Mouse (Mus musculus): ENCODE data around the gene Tspan4. TPM values are rescaled to one million over a fixed set of nuclear protein-coding genes. Genes with fewer than 3 reads are reported as not detected.

Tspan4 gene
- polyA plus RNA-seq, 1 experiment from 2014 or later: 39.7 TPM

GRCm38 (mm10) chr7:141471236-141471635 lies 3.8 kb upstream of the Tspan4 start:
- peaks cover 22% of the 10 kb centered on the region for H3K4me1 ChIP-seq (replicated peaks; ENCODE audit: control insufficient read depth, insufficient read depth, low read length)
- 86% methylated on average over 1 of the region's 1 CpGs for WGBS
- H3K27me3 ChIP-seq (replicated peaks; ENCODE audit: control insufficient read depth, insufficient read depth, low read length): no peaks in the 10 kb centered on the region
- no peak overlapping the region for H3K4me3 ChIP-seq (ENCODE audit: low read depth, low read length)
- H3K9ac ChIP-seq (ENCODE audit: low read depth, low read length): no peak overlapping the region
- ATAC-seq: no peak
- no peak overlapping the region for H3K27ac ChIP-seq (ENCODE audit: low read depth, low read length)
- H3K9me3 ChIP-seq (ENCODE audit: control insufficient read depth): no peaks in the 10 kb centered on the region
- no peak overlapping the region for H3K4me2 ChIP-seq (replicated peaks; ENCODE audit: low read depth)
- H3K36me3 ChIP-seq (ENCODE audit: control insufficient read depth, insufficient read depth): peaks cover 31% of the 10 kb centered on the region
- TF ChIP-seq CTCF (IDR thresholded peaks at IDR 0.05; ENCODE audit: low read depth): no peak

- no peak for TF ChIP-seq CTCF (IDR thresholded peaks at IDR 0.05; ENCODE audit: low read depth)
- H3K27me3 ChIP-seq (replicated peaks; ENCODE audit: control insufficient read depth, insufficient read depth, low read length): no peaks in the 10 kb centered on the region
- H3K4me2 ChIP-seq (replicated peaks; ENCODE audit: low read depth): no peak overlapping the region
- no peak for ATAC-seq
- no peak overlapping the region; the same call in 1 of the 2 replicates for H3K27ac ChIP-seq (ENCODE audit: low read depth, low read length)
- no peaks in the 10 kb centered on the region for H3K9me3 ChIP-seq (ENCODE audit: control insufficient read depth)
- H3K4me1 ChIP-seq (replicated peaks; ENCODE audit: control insufficient read depth, insufficient read depth, low read length): peaks cover 23% of the 10 kb centered on the region
- 68% methylated on average over 6 of the region's 6 CpGs for WGBS
- H3K4me3 ChIP-seq (ENCODE audit: low read depth, low read length): no peak overlapping the region
- no peak overlapping the region for H3K9ac ChIP-seq (ENCODE audit: low read depth, low read length)
- H3K36me3 ChIP-seq (ENCODE audit: control insufficient read depth, insufficient read depth): peaks cover 31% of the 10 kb centered on the region
Observed at GRCm38 (mm10) chr7:141472226-141472625, 2.8 kb upstream of the Tspan4 start.

- WGBS: 82% methylated on average over 6 of the region's 6 CpGs
- Histone ChIP-seq H3K4me1 (replicated peaks; ENCODE audit: control insufficient read depth, insufficient read depth, low read length) (peaks cover 23% of the 10 kb centered on the region), H3K4me2 (replicated peaks; ENCODE audit: low read depth) (no peak overlapping the region), H3K27ac (ENCODE audit: low read depth, low read length) (no peak overlapping the region), H3K9ac (ENCODE audit: low read depth, low read length) (no peak overlapping the region), H3K9me3 (ENCODE audit: control insufficient read depth) (no peaks in the 10 kb centered on the region), H3K27me3 (replicated peaks; ENCODE audit: control insufficient read depth, insufficient read depth, low read length) (no peaks in the 10 kb centered on the region), H3K36me3 (ENCODE audit: control insufficient read depth, insufficient read depth) (peaks cover 31% of the 10 kb centered on the region), H3K4me3 (ENCODE audit: low read depth, low read length) (no peak overlapping the region)
- no peak for TF ChIP-seq CTCF (IDR thresholded peaks at IDR 0.05; ENCODE audit: low read depth)
- no peak for ATAC-seq
Observed at GRCm38 (mm10) chr7:141472763-141473162, 2.3 kb upstream of the Tspan4 start.

- Histone ChIP-seq H3K9me3 (ENCODE audit: control insufficient read depth) (no peaks in the 10 kb centered on the region), H3K27ac (ENCODE audit: low read depth, low read length) (no peak overlapping the region), H3K9ac (ENCODE audit: low read depth, low read length) (peak overlapping the region; percentile 59), H3K36me3 (ENCODE audit: control insufficient read depth, insufficient read depth) (peaks cover 31% of the 10 kb centered on the region), H3K4me1 (replicated peaks; ENCODE audit: control insufficient read depth, insufficient read depth, low read length) (peaks cover 14% of the 10 kb centered on the region), H3K27me3 (replicated peaks; ENCODE audit: control insufficient read depth, insufficient read depth, low read length) (no peaks in the 10 kb centered on the region), H3K4me2 (replicated peaks; ENCODE audit: low read depth) (peak overlapping the region; percentile 98), H3K4me3 (ENCODE audit: low read depth, low read length) (peak overlapping the region; percentile 62)
- WGBS: 6% methylated on average over 5 of the region's 5 CpGs
- ATAC-seq: no peak
- TF ChIP-seq CTCF (IDR thresholded peaks at IDR 0.05; ENCODE audit: low read depth): no peak
Observed at GRCm38 (mm10) chr7:141474160-141474559, 880 bp upstream of the Tspan4 start.

GRCm38 (mm10) chr7:141475805-141476158 lies 742 bp downstream of the Tspan4 start:
- TF ChIP-seq CTCF (IDR thresholded peaks at IDR 0.05; ENCODE audit: low read depth): no peak
- Histone ChIP-seq H3K36me3 (ENCODE audit: control insufficient read depth, insufficient read depth) (peaks cover 17% of the 10 kb centered on the region), H3K27me3 (replicated peaks; ENCODE audit: control insufficient read depth, insufficient read depth, low read length) (no peaks in the 10 kb centered on the region), H3K9ac (ENCODE audit: low read depth, low read length) (peak overlapping the region; percentile 59), H3K4me3 (ENCODE audit: low read depth, low read length) (peak overlapping the region; percentile 62), H3K27ac (ENCODE audit: low read depth, low read length) (peak overlapping the region; percentile 87), H3K9me3 (ENCODE audit: control insufficient read depth) (no peaks in the 10 kb centered on the region), H3K4me2 (replicated peaks; ENCODE audit: low read depth) (peak overlapping the region; percentile 98), H3K4me1 (replicated peaks; ENCODE audit: control insufficient read depth, insufficient read depth, low read length) (peaks cover 10% of the 10 kb centered on the region; the same call in 1 of the 2 replicates)
- ATAC-seq: no peak; the same call in 1 of the 2 replicates
- 3% methylated on average over 12 of the region's 12 CpGs for WGBS

- ATAC-seq: peak; percentile 51
- WGBS: 1% methylated on average over 17 of the region's 17 CpGs
Observed at GRCm38 (mm10) chr7:141476226-141476980, 1.4 kb downstream of the Tspan4 start.

More at GRCm38 (mm10) chr7:141476226-141476980, 1.4 kb downstream of the Tspan4 start:
- H3K27ac ChIP-seq (ENCODE audit: low read depth, low read length): peak overlapping the region; percentile 87
- H3K9ac ChIP-seq (ENCODE audit: low read depth, low read length): peak overlapping the region; percentile 59; the same call in 1 of the 2 replicates
- peaks cover 10% of the 10 kb centered on the region; the same call in 1 of the 2 replicates for H3K4me1 ChIP-seq (replicated peaks; ENCODE audit: control insufficient read depth, insufficient read depth, low read length)
- peak overlapping the region; percentile 62 for H3K4me3 ChIP-seq (ENCODE audit: low read depth, low read length)
- no peaks in the 10 kb centered on the region for H3K9me3 ChIP-seq (ENCODE audit: control insufficient read depth)
- H3K4me2 ChIP-seq (replicated peaks; ENCODE audit: low read depth): peak overlapping the region; percentile 98
- peaks cover 10% of the 10 kb centered on the region for H3K36me3 ChIP-seq (ENCODE audit: control insufficient read depth, insufficient read depth)
- TF ChIP-seq CTCF (IDR thresholded peaks at IDR 0.05; ENCODE audit: low read depth): peak; percentile 60
- H3K27me3 ChIP-seq (replicated peaks; ENCODE audit: control insufficient read depth, insufficient read depth, low read length): no peaks in the 10 kb centered on the region
